Mouse (Mus musculus): ENCODE results near the gene P4ha2.

DNA sequence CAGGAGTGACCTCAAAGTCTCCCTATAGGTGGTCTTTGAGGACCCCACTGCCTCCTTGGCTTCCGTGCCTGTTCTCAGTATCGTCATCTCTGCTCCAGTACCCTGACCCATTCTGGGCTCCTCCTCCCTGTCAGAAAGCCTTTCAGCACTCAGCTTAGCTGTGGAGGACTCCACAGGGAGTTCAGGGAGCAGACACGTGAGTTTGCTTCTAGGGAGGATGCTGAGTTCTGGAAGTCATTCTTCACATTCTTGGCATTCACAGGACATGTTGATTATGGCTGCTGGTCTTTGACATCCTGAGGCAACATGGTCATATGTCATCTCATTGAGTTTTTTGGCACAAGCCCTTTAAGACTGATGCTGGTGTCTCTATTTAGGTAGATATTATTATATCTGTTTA is 16.0 kb downstream of the P4ha2 start:
- TF ChIP-seq EP300 (IDR thresholded peaks at IDR 0.05; ENCODE audit: insufficient read depth, low read depth, low read length): no peak
- no peak for TF ChIP-seq CTCF (IDR thresholded peaks at IDR 0.05; ENCODE audit: low read depth, low read length)
- no peak for TF ChIP-seq POLR2A (IDR thresholded peaks at IDR 0.05; ENCODE audit: insufficient read depth, low read length)
